Mouse (Mus musculus): ENCODE measurements around the gene S100a14.

S100a14 gene

DNA sequence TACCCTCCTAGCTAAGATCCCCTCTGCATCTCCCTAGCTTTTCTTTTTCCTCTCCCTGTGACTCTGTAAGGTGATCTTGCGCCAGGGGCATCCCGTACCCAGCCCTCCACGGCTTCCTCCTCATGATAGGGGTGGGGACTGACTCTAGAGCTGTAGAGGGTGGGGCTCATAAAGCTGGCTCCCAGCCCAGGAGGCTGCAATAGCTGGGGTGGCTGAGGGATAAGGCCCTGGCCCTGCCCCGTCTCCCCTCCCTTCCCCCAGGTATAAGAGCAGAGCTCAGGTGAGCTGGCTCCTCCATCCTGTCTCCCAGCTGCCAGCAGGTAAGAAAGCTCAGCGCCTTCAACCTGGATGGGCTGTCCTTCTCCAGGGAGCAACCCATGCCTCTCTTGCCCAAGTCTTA, at the start of gene S100a14:
Gene S100a14, plus strand, starts transcription at position 277 of the 400 bp plus-strand sequence.
- no peak for DNase-seq

DNA sequence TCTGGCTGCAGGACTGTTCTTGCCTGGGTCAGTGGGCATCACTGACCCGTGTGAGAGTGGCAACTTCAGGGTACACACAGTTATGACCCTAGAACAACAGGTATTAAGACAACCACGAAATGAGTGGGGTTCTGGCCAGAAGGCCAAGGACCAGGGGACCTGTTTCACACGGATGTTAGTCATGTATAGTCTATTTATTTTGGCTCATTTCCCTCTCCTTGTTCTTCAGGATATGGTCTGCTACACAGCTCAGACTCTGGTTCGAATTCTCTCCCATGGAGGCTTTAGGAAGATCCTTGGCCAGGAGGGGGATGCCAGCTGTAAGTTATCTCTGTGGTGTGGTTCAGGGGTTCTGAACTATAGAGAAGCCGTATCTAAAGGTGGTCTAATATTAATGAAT, 39.7 kb upstream of the S100a14 start:
- DNase-seq = no peak

DNA sequence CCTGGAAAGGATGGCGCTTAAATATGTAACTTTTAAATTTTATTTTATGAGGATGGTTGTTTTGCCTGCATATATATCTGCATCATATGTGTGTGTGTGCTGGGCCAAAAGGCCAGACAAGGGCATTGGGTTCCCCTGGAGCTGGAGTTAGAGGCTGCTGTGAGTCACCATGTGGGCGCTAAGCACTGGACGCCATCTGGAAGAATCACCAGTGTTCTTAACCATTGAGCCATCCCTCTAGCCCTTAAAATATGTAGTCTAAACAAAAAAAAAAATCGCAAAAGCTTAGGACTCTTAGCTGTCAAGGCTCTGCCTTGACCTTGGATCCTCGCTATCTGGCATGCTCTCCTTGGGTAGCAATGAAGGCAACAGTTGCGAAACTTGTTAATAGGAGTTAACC, 38.1 kb upstream of the S100a14 start:
- DNase-seq = no peak

DNA sequence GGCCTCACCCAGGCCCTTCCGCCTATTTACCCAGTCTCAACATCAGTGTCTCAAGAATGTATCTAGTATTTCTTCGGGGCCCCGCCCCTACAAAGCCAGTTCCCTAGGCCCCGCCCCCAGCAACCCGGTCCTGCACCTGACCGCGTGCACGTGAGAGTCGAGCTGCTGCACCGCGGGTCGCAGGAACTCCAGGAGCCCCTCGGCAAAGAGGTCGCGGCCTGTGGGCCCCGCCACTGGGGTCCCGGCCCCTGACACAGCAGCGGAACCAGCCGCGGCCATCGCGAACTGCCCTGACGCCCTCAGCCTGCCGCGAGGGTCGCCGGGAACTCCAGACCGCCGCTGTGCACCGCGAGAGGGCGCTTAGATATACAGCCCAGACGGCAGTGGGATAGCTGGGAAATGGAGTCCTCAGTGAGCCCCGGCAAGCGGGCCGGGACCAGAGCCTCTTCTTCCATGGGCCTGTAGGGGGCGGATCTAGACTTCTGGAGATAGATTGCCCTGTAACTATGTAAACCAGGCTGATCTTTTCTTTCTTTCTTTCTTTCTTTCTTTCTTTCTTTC, 35.9 kb upstream of the S100a14 start, which contains the start of gene Snapin:
Gene Snapin, minus strand, starts transcription at position 338 of the 561 bp plus-strand sequence.
- peak; percentile 97 for DNase-seq

DNA sequence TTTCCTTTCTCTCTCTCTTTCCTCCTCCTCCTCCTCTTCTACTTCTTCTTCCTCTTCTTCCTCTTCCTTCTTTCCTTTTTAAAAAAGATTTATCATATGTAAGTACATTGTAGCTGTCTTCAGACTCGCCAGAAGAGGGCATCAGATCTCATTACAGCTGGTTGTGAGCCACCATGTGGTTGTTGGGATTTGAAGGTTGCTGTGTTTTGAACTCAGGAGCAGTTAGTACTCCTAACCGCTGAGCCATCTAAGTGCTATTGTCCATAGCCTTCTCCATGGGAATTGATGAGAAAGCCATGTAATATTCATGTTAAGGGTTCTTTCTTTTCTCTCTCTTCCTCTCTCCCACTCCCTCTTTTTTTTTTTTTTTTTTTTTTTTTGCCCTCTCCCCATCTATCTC, 35.3 kb upstream of the S100a14 start:
- peak; percentile 50 for DNase-seq

DNA sequence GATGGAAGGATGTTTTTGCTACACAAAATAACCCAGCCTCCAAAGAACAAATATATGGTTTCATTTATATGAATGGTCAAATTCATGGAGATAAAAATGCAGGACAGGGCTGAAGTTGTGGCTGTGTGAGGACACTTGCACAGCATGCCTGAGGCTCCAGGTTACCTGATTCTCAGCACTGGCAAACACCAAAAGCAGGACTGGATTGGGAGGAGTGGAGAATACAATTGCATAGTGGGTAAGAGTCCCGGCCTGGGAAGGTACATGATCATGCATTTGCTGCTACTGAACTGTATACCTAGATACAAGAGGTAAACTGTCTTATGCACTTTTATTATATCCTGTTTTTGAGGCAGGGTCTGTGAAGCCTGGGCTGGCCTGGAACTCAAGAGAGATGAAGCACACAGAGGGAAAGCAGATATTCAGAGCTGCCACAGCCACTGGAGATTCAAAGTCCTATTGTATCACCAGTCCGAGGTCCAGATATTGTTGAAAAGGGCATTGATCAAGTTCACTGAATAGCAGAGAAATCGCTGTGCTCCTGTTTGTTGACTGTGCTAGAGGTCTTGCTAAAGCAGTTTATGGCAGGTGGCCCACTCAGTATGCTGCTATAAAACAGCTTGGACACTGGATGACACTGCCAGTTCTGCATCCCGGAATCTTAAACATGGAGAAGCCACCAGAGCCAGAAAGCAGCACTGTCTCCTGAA, 32.7 kb upstream of the S100a14 start:
- no peak for DNase-seq

DNA sequence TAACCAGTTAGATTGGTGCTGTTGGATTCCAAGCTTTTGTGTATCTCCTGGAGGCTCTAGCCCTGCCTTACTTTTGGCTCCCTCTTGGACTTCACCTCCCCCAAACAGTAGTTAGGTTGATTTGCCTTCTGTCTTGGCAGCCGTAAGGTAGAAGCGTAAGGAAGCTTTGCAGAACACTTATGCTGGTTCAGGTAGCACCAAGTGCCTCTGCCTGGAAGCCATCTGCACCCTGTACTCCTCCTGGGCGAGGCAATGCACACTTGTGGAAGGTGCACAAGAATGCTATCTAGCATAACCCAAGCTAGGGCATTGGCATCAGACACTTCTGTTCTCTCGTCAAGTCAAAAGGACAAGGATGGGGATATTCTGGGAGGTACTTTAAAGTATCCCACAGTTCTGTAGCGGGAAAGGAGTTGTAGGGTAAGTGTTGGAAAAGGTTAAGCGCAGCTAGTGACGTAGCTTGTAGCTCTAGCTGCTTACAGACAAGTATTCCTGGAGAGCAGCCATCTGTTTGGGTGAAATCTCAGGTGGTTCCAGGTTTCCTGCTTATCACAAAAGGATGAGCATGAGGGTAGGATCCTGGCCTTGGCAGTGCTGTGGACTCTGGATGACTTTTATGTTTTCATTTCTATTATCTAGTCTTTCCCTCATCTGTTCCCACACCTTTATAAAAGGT, 30.7 kb upstream of the S100a14 start:
- no peak for DNase-seq

DNA sequence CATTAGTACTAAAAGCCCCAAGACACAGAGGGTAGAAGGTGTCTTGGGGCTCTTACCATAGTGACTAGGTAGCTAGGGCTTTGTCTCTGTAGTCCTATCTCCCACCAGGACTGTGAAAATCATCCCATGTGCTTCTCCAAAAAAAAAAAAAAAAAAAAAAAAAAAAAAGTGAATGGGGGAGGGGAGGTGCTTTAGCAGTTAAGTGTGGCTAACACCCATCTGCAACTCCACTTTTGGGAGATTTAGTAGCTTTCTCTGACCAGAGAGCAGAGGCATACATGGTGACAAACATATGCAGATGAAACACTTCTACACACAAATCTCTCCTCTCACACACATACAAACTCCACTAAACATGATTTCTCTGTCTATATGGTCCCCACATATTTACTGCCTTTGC, 29.1 kb upstream of the S100a14 start:
- DNase-seq = no peak

DNA sequence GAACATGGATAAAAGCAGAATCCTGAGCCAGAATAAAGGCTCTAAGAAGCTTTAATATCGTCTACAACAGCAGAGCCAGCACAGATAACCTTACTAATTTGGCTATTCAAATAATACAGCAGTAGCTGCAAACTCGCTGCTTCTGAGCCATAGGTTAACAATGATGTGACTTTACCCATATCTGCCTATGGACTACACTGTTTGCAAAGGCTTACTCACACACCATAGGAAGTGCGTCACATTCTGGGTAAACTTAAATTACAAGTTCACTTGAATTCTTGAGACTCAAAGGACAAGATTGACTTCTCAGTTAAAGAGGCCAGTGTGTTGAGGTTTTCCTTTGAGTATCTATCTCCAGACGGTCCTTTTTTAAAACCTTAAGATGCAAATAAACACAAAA, 23.2 kb upstream of the S100a14 start:
- DNase-seq = no peak

DNA sequence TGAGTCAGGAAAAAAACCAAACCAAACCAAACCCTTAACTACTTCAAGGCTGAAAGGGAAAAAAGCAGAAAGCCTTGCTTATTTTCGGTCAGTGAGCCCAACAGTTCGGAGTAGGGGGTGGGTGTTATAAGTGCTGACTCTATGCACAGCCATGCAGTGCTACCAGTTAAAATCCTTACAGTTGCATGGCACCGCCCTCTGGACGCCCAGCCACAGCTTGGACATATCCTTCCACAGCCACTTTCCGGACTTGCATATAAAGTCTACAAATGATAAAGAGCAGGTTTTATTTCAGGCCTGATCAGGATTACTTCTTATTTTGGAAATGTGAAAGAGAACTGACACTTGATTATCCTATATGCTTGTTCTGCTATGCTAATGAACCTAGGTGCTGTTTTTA, 21.4 kb upstream of the S100a14 start:
- no peak for DNase-seq

DNA sequence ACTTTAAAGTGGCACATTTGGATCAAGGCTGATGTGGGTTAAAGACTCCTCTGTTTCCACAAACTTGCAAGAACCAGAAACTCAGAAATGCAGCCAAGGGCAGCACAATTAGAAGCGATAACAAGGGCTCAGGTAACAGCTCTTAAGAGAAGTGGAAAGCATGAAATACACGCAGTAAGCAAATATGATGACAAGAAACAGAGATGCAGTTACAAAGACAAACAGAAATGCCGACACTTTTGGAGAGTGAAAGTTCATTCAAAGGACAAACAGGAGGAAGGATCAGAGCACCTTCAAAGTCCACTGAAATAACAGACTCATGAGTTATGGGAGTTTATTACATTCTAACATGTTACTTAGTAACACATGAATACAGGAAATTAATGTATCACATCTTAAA, 20.3 kb upstream of the S100a14 start:
- DNase-seq = no peak

DNA sequence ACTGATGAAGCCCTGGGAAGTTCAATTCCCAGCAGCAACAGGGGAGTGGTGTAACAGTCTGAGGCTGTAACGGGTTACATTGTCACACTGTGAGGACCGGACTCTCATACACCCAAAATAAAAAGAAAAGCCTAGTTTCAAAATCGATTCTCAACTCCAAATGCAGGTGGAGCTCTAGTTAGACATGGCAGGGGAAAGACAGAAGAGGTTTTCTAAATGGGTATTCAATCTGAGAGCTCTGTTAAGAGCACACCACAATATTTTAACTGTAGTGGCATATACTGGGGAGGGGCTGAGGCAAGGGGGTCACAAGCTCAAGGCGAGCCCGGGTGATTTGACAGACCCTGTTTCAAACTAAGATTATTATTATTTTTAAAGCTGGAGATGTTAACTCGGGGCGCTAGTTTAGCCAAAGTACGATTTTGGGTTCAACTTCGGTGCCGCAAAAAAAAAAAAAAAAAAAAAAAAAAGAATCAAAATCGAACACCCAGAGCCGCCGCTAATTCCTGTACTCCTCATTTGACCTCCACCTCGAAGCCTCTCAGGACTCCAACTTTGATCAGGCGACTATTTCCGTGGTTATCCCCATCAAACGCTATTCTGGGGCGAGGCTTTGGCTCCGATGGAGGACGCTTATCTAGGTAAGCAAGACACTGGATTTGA, 18.2 kb upstream of the S100a14 start:
- no peak for DNase-seq

DNA sequence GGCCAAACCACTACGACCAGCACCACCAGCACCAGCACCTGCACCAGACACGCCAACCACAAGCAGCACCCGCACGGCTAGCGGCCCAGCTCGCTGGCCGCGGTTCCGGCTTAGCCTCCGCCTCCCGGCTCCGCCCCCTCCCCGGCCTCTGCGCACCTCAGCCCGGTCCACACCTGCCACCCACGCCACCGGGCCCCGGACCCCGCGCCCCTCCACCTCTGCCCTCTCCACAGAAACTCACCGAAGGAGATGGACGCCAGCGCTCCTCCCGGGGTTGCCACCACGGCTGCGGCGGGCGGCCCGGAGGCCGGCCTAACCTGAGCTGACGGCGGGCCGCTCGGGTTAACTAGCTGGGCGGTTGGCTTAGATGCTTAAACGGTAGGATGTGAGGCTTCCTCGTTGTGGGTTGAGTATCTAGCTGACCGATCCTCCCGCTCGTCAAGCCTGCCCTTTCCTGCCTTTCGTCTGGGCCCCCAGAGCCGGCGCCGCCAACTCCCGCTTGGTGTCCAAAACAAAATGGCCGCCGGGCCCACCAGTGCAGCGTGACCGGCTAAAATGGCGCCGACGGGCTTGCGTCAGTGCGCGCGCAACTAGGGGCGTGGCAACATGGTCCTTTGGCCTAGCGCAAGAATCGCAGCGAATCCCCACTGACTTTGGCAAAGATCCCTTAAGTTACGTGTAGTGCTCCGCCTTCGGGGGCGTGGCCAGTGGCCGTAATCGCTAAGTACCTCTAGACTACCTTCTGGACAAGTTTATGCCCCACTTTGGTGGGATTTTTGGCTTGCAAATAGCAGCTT, 17.5 kb upstream of the S100a14 start, which contains the start of gene Chtop:
Gene Chtop, minus strand, starts transcription at position 549 of the 797 bp plus-strand sequence.
- DNase-seq = peak; percentile 98

DNA sequence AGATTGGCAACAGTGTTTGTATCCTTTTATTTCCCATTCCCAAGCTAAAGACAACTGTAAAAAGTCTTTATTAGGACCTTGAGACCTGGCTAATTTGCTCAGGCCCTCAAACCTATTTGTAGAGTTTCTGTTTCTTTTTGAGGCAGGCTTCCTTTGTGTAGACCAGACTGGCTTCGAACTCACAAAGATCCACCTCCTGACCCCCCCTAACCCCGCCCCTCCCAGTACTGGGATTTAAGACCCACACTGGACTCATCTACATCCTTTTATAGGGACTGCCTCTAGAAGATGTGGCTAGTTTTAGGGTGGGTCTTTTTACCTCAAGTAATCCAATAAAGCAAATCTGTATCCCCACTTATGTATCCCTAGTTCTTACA, 16.9 kb upstream of the S100a14 start:
- DNase-seq = no peak

DNA sequence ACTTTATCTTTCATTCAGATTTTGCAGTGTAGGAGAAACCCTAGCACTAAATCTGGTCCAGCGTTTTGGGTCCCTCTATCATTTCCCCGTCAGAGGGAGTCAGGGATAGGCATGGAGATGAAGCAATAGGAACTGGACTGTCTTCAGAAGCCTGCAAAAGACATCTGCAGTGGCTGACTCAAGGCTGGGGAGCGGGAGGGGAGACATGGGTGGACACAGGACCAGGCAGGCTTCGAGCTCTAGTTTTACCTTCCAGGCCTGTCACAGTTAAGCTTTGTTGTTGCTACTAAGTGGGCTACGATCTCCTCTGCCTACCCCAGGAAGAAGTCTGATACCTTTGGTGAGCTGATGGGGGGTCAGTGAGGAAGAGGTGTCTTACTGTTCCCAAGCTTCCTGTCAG, 14.4 kb upstream of the S100a14 start:
- DNase-seq = no peak

DNA sequence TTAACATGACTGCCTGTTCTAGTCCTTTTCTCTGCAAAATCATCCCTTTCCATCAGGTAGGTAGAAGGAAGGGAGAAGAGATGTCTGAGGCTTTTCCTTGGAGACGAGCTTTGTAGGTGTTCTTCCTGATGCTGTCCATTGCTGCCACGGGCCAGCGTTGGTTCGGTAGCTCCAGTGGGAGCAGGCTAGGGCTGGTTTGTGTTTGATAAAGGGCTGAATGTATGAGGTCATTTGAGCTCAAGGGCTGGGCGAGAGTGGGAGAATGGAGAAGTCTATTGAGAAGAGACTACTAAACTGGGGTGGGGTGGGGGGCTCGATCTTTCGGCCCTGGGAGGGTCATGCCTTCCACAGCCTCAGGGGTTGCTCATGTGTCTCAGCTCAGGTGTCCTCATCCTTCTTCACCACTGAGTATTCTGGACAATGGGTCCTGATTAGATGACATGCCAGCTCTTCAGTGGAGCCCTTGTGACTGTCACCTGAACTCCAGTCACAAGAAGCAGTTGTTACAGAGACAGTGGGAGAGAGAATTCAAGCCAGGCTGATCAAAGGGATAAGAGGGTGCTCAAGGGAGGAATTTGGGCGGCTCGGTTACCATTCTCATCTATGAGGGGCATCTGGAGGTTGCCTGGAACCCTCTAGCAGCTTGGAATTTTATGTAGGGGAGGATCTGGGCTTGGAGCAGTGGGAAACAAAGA, 13.6 kb upstream of the S100a14 start:
- no peak for DNase-seq

DNA sequence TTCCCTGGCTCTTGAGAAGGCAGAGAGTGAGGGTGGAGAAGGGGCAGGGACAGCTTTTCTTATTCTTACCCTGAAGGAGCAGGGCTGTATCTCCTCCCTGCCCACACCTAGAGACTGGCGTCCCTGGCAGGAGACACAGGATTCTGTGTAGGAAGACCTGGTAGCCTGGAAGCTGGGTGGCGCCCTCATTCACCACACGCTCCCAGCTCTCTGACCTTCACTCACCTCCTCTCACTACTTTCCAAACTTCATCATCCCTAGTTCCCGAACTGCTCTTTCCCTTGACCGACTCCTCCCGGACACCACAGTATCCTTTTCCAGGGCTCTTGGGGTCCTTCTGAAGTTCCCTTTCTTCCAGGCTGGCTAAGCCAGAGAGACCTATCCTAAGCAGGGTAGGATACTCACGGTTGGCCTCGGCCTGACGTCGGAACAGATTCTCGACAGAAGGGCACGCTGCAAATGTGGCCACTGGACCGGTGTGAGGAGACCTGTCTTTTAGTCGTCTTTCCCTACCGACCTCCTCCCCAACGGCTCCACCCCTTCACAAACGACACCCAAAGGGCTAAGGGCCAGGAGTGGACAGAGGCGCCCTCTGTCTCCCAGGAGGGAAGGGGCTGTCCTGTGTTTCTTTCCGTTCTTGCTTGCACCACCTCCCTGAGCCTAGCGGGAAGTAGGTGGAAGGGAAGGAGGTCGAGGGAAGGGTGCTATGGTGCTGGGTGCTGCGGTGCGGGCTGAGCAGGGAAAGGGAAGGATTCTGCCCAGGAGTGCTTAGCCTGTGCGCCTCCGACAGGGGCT, 12.7 kb upstream of the S100a14 start, which contains the start of the genes S100a1 and S100a13:
Gene S100a1, minus strand, starts transcription at position 597 of the 795 bp plus-strand sequence.
Gene S100a13, plus strand, starts transcription at position 640 of the 795 bp plus-strand sequence.
- DNase-seq = peak; percentile 91

DNA sequence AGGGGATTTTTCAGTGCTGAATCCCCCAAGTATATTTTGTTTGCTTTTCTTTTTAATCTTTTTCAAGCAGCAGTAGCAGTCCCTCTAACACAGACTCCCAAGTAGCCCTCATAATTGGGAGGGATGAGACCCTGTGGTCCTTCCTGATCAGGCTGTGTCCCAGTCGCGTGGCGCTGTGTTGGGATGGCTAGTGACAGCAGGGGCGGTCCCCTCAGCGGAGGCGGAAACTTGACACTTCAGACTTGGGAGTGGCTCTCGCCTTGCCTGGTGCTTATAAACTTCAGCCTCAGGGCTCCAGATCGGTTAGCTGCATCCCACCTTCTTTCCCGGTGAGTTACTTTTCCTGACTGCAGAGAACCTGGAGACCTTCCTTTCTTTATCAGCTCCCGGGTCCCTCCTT, 12.0 kb upstream of the S100a14 start:
- peak; percentile 77 for DNase-seq

DNA sequence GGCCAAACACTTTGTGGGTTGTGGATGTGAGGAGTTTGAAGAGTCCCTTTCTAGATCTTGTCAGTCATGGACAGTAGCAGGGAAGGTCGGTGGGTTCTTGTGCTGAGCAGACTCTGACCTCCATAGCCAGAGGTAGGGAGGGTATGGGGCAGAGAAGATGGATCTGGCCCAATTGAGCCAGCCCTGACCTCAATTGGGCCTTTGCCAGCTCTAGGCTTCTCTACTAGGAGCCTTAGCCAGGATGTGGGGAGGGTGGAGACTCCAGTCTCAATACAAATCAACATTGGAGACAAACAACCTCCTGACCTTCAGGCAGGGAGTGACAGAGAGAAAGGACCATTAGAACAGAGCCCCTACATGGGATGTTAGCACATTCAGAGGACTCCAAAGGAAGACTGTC, 11.4 kb upstream of the S100a14 start:
- DNase-seq = peak; percentile 46

DNA sequence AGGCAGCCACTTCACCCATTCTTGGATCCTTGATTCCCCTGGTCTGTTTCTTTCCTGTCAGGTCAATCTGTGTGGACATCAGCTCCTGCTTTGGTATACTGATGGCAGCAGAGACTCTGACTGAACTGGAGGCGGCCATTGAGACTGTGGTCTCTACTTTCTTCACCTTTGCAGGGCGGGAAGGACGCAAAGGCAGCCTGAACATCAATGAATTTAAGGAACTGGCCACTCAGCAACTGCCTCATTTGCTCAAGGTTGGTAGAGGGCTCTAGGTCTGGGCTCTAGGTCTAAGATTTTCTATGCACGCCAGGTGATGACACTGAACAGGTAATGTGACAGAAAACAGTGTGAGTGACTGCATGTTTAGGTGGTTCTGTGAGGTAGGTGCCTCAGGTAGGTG, 10.9 kb upstream of the S100a14 start:
- DNase-seq = no peak

DNA sequence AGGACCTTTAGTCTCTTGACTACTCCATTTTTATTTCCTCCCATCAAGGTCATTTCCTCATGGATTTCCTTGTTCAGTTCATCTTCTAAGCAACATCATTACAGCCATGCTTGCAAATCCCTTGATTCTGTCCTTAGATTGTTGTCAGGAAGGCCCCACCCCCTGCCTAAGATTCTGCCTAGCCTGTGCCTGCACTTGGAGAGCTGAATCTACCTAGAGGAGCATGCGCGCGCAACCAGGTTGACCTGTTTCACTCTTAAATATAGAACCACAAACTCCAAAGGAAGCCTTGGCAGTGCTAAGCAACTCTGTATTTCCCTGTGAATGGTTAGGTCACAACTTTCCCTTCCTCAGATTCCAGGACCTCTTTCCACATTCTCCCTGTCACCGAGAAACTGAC, 8.9 kb upstream of the S100a14 start:
- DNase-seq = no peak

Measured in kidney, adult 11 months (tissue).